Mouse (Mus musculus) liver, adult (tissue): ENCODE data around the gene Gpm6b.

ENCODE experiments used
- GATA4 ChIP-seq: IDR thresholded peaks from 2 replicates; pipeline ENCODE4 v1.6.1; 2014; ENCODE audit warnings: mild to moderate bottlenecking, low read length; ENCODE audit not compliant: insufficient replicate concordance

Gene Gpm6b

GRCm38 (mm10) chrX:166238831-166239460 lies at the start of gene Gpm6b:
Gene Gpm6b (plus strand): TSS chrX:166238911.
- no peak for TF ChIP-seq GATA4

GRCm38 (mm10) chrX:166196327-166196726 lies 42.4 kb upstream of the Gpm6b start:
- TF ChIP-seq GATA4, result no peak

GRCm38 (mm10) chrX:166198266-166198665 lies 40.4 kb upstream of the Gpm6b start:
- TF ChIP-seq GATA4, result no peak

- TF ChIP-seq GATA4, result no peak
Measured at GRCm38 (mm10) chrX:166199812-166200211, 38.9 kb upstream of the Gpm6b start.

- TF ChIP-seq GATA4, result no peak
Measured at GRCm38 (mm10) chrX:166214576-166214975, 24.1 kb upstream of the Gpm6b start.

DNA sequence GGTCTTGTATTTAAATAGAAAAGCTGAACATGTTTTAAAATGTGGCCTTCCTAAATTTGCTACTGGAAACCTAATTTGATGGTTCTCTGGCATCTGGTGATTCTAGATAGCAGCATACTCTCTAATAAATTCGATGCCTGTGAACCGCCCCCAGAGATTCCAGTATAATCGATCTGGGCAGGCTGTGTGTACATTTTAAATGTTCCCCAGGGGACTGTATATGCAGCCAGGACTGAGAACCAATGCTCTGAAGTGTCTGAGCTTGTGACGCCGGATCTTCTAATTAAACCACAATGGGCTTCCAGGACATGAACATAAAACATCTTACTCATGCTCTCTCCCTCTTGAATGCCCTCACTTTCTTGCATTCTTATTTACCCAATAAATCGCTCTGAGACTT lies 22.5 kb upstream of the Gpm6b start:
- no peak for TF ChIP-seq GATA4

GRCm38 (mm10) chrX:166216720-166217119 lies 22.0 kb upstream of the Gpm6b start:
- TF ChIP-seq GATA4, result no peak

DNA sequence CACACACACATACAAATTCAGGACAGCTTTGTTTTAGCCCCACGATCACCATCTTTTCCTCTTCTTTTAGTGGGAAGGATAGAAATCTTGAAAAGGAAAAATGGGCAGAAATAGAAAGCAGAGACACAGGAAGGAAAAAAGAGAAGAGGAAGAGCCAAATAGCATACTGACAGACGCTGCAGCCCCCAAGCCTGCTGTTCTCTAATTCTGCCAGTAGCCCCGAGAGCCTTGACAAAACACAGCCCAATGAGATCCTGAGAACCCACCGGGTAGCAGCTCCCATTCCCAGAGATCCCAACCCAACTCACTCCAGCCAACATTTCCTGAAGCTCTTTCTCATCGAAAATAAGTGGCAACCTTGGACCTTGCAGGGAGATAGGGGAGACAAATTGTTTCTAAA lies 19.4 kb upstream of the Gpm6b start:
- no peak for TF ChIP-seq GATA4

DNA sequence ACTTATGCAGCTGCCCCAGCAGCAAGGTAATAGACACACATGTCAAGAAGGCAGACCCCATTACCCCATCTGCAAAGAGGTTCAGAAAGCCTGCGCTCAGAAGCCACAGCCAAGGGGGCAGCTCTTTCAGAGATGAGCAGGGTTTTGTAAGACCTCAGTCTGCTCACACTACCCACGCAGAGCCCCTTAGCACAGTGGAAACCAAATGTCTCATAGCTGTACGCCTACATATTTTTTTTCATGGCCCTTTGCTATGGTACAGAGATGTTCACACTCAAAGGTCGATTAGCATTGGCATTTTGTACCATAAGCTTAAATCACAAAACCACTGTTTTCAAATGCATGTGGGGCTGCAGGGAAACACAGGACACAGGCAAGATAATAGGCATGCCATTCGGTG lies 11.9 kb upstream of the Gpm6b start:
- no peak for TF ChIP-seq GATA4

GRCm38 (mm10) chrX:166229750-166230149 lies 9.0 kb upstream of the Gpm6b start:
- no peak for TF ChIP-seq GATA4

- no peak for TF ChIP-seq GATA4
Measured at GRCm38 (mm10) chrX:166230515-166231267, 8.0 kb upstream of the Gpm6b start.

- no peak for TF ChIP-seq GATA4
Measured at GRCm38 (mm10) chrX:166236131-166236530, 2.6 kb upstream of the Gpm6b start.

DNA sequence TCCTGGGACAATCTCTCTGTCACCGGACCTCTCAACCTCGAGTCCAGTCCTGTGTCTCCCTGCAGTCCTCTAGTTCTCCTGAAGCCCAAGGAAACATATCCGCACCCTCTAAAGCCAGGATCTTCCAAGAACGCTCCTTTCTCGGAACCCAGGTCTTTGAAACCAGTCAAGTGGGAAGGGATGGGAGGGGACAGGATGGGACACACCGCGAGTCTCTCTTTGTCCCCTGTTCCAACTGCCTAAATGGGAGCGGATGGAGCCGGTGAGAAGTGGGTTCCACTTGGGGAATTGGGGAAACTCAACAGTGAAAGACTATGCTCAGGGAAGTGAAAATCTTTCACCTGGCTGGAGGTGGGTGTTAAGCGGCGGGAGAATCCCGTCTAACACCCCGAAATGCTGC lies 809 bp downstream of the Gpm6b start:
- no peak for TF ChIP-seq GATA4

- no peak for TF ChIP-seq GATA4
Measured at GRCm38 (mm10) chrX:166240751-166241150, 2.0 kb downstream of the Gpm6b start.

GRCm38 (mm10) chrX:166243261-166243885 lies 4.7 kb downstream of the Gpm6b start:
- TF ChIP-seq GATA4, result no peak

GRCm38 (mm10) chrX:166271489-166271888 lies 32.8 kb downstream of the Gpm6b start:
- TF ChIP-seq GATA4, result no peak
